Mouse (Mus musculus) CD4-positive, CD25-positive, alpha-beta regulatory T cell, adult 2 months (primary cell): ENCODE results near the gene Bhmt2.

Source experiments
- DNase-seq: peaks from one replicate; pipeline ENCODE4 v3.0.0-alpha.2; 2012; ENCODE audit warnings: low read depth, low spot score

Bhmt2 gene

GRCm38 (mm10) chr13:93639636-93640035 lies 34.5 kb downstream of the Bhmt2 start:
- DNase-seq = no peak

DNA sequence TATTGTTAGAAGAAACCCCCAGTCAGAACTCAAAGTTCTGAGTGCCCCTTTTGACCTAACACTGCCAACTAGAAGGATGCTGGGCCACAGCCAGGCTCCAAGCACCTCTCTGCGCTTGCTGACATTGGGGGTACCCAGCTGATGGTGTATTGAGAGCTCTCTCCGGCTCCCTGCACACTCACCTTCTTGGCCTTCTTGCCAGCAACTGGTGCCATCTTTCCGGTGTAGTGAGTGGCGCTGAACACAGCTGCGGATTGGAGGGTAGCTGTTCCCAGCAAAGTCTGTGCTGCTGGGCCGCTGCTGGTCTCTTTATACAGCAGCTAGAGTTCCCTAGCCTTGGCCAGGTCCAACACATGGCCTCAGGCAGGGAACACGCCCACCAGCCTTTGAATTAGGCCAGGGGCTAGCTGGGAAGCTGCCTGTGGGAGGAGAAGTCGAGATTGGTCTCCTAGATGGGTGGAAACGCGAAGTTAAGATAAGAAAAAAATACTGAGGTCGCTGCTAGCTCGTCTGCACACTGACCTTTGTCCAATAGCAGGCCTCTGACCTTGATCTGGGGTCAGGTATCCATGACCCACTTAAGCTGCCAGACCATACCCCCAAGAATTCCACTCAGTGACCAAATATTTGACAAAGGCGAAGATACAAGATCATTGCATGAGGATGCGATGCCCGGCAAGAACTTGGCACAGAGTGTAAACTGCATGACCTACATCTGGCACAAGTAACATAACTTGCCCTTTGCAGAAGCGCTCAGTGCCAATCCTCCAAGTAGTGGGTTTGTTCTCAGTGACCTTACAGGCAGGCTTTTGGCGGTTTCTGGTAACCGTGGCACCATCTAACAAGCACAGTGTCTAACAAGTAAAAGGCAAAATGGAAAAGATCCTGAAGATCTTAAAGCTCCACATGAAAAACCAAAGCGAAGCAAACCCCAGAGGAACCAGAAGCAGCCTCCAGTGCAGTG lies 36.5 kb downstream of the Bhmt2 start, which contains the start of gene Bhmt:
TSS of gene Bhmt (minus strand) at position 680 of the 964 bp plus-strand sequence.
- DNase-seq = no peak

GRCm38 (mm10) chr13:93636561-93636960 lies 37.5 kb downstream of the Bhmt2 start:
- no peak for DNase-seq

DNA sequence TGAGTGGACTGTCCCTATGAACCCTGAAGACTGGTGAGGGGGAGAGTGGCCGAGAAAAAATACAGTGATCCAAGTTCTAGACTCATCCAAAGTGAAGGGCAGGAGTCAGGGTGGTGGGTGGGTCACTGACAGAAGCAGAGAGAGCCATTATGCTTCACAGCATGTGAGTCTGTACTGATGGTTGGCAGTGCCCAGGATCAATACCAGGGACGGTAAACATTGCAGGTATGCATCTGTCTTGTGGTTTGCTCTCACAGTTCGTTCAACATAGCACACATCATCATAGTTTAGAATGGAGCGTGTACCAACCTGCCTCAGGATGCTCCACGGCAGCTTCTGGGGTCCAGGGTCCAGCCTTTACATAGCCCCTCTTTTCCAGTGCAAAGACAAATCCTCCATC lies 41.2 kb downstream of the Bhmt2 start:
- no peak for DNase-seq

DNA sequence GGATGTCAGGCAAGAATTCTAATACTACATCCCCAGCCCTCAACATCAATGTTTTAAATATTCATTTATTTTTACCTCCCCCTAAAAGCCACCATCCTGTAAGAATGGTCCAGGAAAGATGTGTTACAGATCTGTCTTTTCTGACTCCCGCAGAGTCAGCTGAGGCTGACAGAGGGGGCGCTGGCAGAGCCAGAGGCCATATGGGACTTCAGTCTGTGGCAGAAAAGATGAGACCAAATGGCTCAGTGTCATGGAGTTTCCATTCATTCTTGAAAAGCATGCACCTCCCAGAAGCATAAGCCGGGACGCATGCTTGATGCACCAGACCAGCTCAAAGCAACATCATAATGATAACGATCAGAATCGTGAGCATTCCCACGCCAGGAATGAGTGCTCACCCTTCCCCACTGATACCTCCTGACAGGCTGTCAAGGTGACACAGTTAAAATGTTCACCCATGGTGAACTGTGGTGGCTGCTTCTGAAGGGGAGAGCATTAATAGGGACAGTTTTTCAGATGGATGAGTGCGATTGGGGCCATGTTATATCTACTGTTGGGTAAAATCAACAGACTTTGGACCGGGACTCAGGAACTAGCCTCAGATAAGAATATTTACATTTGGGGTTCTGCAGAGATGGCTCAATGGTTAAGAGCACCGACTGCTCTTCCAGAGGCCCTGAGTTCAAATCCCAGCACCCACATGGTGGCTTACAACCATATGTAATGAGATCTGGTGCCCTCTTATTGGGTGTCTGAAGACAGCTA lies 43.0 kb downstream of the Bhmt2 start:
- no peak for DNase-seq

- no peak for DNase-seq
Measured at GRCm38 (mm10) chr13:93628861-93629260, 45.2 kb downstream of the Bhmt2 start.

GRCm38 (mm10) chr13:93614361-93614948 lies 59.6 kb downstream of the Bhmt2 start:
- DNase-seq = no peak

DNA sequence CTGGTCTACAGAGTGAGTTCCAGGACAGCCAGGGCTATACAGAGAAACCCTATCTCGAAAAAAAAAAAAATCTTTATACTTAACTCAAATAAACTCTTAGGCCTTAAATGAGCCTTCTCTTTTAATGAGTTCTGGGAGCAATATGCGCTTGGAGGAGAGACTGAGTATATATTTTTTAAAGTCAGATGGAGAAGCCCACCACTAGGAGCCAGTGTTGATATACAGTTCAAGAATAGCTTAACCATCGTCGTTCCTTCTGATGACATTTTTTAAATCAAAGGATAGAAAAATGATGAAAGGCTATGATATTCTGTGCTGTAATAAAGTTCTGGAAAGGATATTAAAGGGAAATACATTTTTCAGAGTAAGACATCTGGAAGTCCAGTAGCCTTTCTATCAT lies 60.3 kb downstream of the Bhmt2 start:
- no peak for DNase-seq

- peak; percentile 79 for DNase-seq
Measured at GRCm38 (mm10) chr13:93612660-93613607, 61.2 kb downstream of the Bhmt2 start.

GRCm38 (mm10) chr13:93608476-93608875 lies 65.6 kb downstream of the Bhmt2 start:
- no peak for DNase-seq

DNA sequence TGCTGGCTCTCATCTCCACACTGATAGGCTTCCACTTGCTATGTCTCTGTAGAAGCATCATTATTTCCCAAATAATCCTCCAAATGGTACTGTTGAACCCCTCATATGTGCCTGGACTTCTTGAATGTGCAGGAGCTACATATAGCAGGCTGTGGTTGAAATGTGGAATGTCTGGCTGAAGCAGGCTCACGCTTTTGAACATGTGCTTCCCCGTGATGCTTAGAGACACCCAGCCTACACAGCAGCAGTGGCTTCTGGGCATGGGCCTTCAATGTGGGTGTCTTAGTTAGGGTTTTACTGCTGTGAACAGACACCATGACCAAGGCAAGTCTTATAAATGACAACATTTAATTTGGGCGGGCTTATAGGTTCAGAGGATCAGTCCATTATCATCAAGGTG lies 66.4 kb downstream of the Bhmt2 start:
- DNase-seq = no peak

GRCm38 (mm10) chr13:93606868-93607578 lies 67.1 kb downstream of the Bhmt2 start:
- DNase-seq = no peak
